In genomic region chr15:68582177-68582576, GRCm38 (mm10) we compare ENCODE assay signal across 29 mouse cellular contexts.
"Had no signal": no experiment of that assay in that cellular context is flagged by ENCODE, and none has a peak within 500 bp of the region (broad histone marks: within the 10 kb centered on the region; RNA-seq: fewer than 3 reads in every experiment).

No protein-coding gene starts in this region.

- ATAC-seq: liver, embryonic 12.5 days; liver, postnatal 0 days; lung, postnatal 0 days; midbrain, embryonic 13.5 days; midbrain, embryonic 15.5 days; midbrain, embryonic 16.5 days had no signal

- DNase-seq: liver; liver, embryonic 13.5 days; liver, postnatal 0 days; lung, adult 18-20 months; lung, adult 2 months; lung, embryonic 14.5 days; lung, postnatal 10 days; lung, postnatal 14 days; lung, postnatal 36 days; lung, postnatal 4 days; midbrain, embryonic 14.5 days had no signal

- H3K27ac ChIP-seq: limb, embryonic 10.5 days; limb, embryonic 12.5 days; limb, embryonic 13.5 days; limb, embryonic 15.5 days; liver, embryonic 12.5 days; liver, embryonic 13.5 days; liver, embryonic 14.5 days; liver, embryonic 15.5 days; lung, embryonic 15.5 days; macrophage; midbrain, embryonic 10.5 days; midbrain, embryonic 12.5 days; midbrain, embryonic 13.5 days; midbrain, embryonic 15.5 days; neural tube, embryonic 12.5 days had no signal

- H3K4me3 ChIP-seq: limb, embryonic 10.5 days; limb, embryonic 12.5 days; limb, embryonic 13.5 days; limb, embryonic 15.5 days; liver, embryonic 12.5 days; liver, embryonic 13.5 days; liver, embryonic 15.5 days; lung, embryonic 15.5 days; megakaryocyte, embryonic 14.5 days; midbrain, embryonic 10.5 days; midbrain, embryonic 12.5 days; midbrain, embryonic 13.5 days; midbrain, embryonic 15.5 days; myocyte; neural tube, embryonic 12.5 days had no signal
